Mouse (Mus musculus) kidney, adult 2 months (tissue): ENCODE results near the gene Lonp2.

Source experiments
- CTCF ChIP-seq: fragments of 200-500 bp; conservative IDR thresholded peaks from 2 replicates; pipeline ENCODE4 v1.5.1; 2011; ENCODE audit warnings: low read depth, mild to moderate bottlenecking, control low read depth, low read length, moderate library complexity, mixed read lengths; ENCODE audit not compliant: insufficient read depth, insufficient read length
- POLR2A ChIP-seq: fragments of 200-500 bp; IDR thresholded peaks from one replicate; pipeline ENCODE4 v1.6.1; 2011; ENCODE audit warnings: low read depth, low read length, control low read depth

- TF ChIP-seq POLR2A (no peak), CTCF (no peak)
These were observed 68.3 kb downstream of the Lonp2 start for GRCm38 (mm10) chr8:86692107-86692506.
